In genomic region chr1:61933574-61933973, GRCm38 (mm10) we compare ENCODE assay signal across 19 mouse cellular contexts.
"Had no signal": no experiment of that assay in that cellular context is flagged by ENCODE, and none has a peak within 500 bp of the region (broad histone marks: within the 10 kb centered on the region; RNA-seq: fewer than 3 reads in every experiment).

No protein-coding gene starts in this region.

- H3K36me3 ChIP-seq: limb, embryonic 10.5 days; limb, embryonic 13.5 days; liver, embryonic 13.5 days; midbrain, embryonic 10.5 days; midbrain, embryonic 13.5 days; neural tube, embryonic 12.5 days; neural tube, embryonic 15.5 days had no signal

- H3K27ac ChIP-seq: kidney, postnatal 0 days; layer of hippocampus, adult 2 months; limb, embryonic 10.5 days; limb, embryonic 13.5 days; liver, embryonic 13.5 days; midbrain, embryonic 10.5 days; midbrain, embryonic 13.5 days; neural tube, embryonic 12.5 days; neural tube, embryonic 15.5 days had no signal

- H3K27me3 ChIP-seq: limb, embryonic 13.5 days; liver, embryonic 13.5 days; megakaryocyte, embryonic 14.5 days; midbrain, embryonic 13.5 days; neural tube, embryonic 12.5 days; neural tube, embryonic 15.5 days had no signal

- H3K4me2 ChIP-seq: limb, embryonic 13.5 days; liver, embryonic 13.5 days; midbrain, embryonic 13.5 days; neural tube, embryonic 12.5 days; neural tube, embryonic 15.5 days had no signal

- H3K4me3 ChIP-seq: layer of hippocampus, adult 2 months; limb, embryonic 10.5 days; limb, embryonic 13.5 days; liver, embryonic 13.5 days; megakaryocyte, embryonic 14.5 days; midbrain, embryonic 10.5 days; midbrain, embryonic 13.5 days; neural tube, embryonic 12.5 days; neural tube, embryonic 15.5 days had no signal

- H3K9ac ChIP-seq: limb, embryonic 13.5 days; liver, embryonic 13.5 days; midbrain, embryonic 13.5 days; neural tube, embryonic 12.5 days; neural tube, embryonic 15.5 days had no signal

- DNase-seq: kidney, adult 2 months; kidney, postnatal 25 days; layer of hippocampus, adult 9-11 months; liver; liver, embryonic 13.5 days; lung, adult 2 months; retina, postnatal 1 day; thymus, adult 2 months; thymus, postnatal 14 days; thymus, postnatal 4 days had no signal

- H3K4me1 ChIP-seq: liver, embryonic 13.5 days; midbrain, embryonic 13.5 days; neural tube, embryonic 12.5 days; neural tube, embryonic 15.5 days had no signal

- H3K9me3 ChIP-seq: limb, embryonic 10.5 days; limb, embryonic 13.5 days; liver, embryonic 13.5 days; megakaryocyte, embryonic 14.5 days; midbrain, embryonic 10.5 days; midbrain, embryonic 13.5 days; neural tube, embryonic 12.5 days; neural tube, embryonic 15.5 days had no signal
